Mouse (Mus musculus): ENCODE data around the gene Cadps2.

- TF ChIP-seq CTCF (IDR thresholded peaks at IDR 0.05; ENCODE audit: borderline replicate concordance, insufficient read depth, low read length) = no peak
- TF ChIP-seq POLR2A (IDR thresholded peaks at IDR 0.05; ENCODE audit: low read depth, low read length) = no peak
These were observed 566.2 kb downstream of the Cadps2 start for GRCm38 (mm10) chr6:23272979-23273378.
